Mouse (Mus musculus) heart, postnatal 25 days (tissue): ENCODE measurements at regions not wholly inside any gene's neighbourhood (a gene's known extent, or its start where the extent isn't known, plus 50 kb on each side); places are given as distances from the start of the nearest gene placed in this dataset.

Experiments used
- DNase-seq: peaks from one replicate; pipeline ENCODE4 v3.0.0; 2022; ENCODE audit warnings: low spot score
- intact Hi-C: fragments of 180-260 bp; cut with DNase I; formaldehyde crosslinking; loops from one replicate; pipeline ENCODE4 v1.15.1; 2025

DNA sequence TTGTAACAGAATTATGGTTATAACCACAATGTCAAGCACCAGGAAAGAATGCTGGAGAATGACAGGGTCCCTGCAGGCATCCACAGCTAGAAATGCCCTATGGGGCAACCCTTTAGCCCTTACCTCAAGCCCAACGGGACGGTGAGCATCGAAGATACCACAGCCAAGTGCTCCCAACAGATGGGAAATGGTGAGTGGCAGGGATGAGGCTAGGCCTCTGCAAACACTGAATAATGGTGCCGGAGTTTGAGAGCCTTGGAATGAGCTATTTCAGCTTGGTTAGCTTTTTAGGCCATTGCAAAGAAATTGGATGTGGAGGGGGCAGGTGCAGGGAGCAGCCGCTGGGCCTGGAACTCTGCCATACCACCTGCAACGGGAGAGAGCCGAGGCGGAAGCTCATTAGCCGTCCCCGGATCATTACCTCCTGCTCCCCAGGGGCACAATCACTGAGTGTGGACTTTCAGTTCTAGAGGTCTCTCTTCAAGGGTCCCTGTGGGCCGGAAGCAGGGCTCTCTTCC, 117.9 kb downstream of the Usp31 start:
- no peak for DNase-seq
- intact Hi-C loops: no loop called here

DNA sequence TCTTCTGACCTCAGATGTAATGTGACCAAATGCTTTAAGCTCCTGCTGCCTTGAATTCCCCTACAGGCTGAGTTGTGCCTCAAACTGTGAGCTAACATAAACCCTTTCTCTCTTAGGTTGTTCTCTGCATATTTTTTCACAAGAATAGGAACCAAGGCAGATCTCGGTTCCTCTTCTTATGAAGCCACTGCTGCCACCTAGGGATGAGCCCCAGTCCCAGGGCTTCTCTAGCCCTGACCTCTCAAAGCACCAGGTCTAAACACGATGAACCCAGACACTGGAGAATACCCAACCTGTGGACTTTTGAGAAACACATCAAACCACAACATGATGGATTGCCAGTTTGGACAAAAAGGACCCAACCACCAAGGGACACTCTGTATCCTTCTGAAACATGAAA, 119.3 kb downstream of the Usp31 start:
- intact Hi-C loops: no loop called here
- DNase-seq: no peak

DNA sequence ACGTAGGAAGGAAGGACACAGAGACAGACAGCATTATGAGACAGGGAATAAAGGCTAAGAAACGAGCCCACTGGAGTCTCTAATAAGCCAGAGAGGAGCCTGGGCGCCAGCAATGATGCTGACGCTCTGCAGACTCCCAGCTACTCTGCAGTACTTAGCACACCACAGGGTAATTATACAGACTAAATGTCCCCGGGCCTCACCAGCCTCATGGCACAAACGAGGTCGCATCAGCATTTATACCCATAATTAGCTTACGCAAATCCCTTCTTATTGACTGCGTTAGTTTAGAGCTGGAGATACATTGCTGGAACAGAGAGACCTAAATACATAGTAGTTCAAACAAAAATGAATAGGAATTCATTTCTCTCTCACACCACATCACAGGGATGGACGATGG, 121.3 kb downstream of the Usp31 start:
- intact Hi-C loops: no loop called here
- DNase-seq: no peak

DNA sequence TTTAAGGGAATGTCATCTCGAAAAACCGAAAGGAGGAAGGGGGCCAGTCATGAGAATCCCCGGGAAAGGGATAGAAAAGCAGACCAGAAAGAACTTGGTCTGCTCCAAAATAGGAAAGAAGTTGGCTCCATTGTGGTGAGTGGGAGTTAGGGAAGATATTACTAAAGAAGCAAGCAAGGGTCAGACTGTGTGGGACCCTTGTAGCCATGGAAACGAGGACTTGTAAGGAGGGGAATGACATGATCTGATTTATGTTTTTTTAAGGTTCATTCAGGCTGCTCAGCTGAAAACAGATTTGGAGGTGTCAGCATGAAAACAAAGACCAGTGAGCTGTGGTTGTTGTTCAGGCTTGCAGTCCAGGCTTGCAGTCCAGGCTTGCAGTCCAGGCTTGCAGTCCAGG, 127.6 kb downstream of the Usp31 start:
- DNase-seq: no peak
- intact Hi-C loops: no loop called here

DNA sequence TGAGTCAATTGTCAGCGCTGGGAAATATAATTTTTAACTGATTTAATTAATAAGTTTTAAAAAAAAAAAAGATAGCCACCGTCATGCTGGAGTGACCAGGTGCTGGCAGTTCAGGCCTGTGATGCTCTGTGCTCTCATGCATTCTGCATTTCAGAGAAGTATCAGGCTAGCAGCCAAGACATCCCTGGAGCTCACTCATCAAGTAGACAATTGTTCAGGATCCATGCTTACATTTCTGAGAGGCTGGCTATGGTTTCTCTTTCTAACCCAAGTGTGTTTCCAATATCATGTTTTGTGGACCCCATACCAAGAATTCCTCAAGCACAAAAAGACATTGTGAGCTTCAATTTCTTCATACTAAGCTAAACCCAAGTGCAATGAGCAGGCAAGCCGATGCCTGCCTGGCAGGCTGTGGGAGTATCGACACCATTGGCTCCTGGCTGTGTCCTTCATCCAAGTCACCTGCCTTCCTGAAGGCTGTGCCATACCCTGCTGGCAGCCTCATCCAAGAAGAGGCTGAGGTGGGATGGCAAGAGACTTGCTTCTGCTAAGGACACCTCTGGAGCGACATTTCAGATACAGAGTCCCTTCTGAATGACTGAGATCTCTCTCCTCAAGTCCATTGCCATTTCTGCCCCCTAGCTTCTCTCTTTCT, 134.2 kb downstream of the Usp31 start:
- no peak for DNase-seq
- intact Hi-C loops: no loop called here

DNA sequence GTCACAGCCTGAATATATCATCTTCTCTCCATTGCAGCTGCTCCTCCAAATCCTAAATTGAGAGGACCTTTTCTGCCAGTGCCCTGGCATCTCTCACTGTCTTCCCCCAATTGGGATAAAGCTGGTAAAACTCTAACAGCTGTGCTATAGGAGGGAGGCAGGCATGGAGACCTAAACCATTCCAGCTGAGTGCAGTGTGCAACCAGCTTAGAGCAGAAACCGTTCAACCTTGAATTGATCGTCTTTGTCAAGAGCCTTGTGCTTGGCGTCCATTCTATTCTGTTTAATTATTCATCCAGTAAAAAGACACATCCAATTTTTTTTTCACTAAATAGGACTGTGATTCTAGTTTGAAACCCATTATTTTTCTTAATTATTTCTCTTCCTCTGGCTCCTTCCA, 135.3 kb downstream of the Usp31 start:
- DNase-seq: no peak
- intact Hi-C loops: no loop called here

DNA sequence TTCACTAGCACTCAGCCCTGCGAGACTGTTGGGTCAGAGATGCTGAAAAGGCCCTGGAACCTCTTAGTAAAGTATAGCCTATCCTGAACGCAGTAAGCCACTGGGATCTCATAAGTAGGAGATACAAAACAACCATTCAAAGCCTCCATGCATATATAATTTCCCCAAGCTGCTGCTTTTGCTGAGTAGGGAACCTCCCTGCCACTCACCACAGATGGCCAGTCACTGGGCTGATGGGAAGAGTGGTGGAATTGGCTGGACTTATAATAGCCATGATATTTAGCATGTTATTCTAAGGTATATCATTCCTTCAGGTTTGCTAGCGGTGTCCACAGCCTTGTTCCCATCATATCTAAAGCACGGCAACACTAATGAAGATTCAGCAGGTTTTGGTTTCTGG, 135.8 kb downstream of the Usp31 start:
- intact Hi-C loops: no loop called here
- DNase-seq: no peak

DNA sequence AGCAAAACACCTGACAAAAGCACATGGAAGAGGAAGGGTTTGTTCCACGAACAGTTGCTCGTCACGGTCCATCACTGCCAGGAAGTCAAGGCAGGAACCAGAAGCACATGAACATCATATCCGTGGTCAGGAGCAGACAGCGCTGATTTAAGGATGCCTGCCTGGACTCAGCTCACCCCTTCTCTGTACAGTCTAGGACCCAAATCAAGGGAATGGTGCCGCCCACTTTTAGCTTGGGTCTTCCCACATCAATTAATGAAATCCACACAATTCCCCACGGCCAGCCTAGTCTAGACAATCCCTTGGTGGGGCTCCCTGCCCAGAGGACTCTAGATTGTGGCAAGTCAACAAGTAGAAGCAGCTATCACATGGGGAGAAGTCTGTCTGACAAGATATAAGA, 137.8 kb downstream of the Usp31 start:
- intact Hi-C loops: no loop called here
- DNase-seq: no peak

DNA sequence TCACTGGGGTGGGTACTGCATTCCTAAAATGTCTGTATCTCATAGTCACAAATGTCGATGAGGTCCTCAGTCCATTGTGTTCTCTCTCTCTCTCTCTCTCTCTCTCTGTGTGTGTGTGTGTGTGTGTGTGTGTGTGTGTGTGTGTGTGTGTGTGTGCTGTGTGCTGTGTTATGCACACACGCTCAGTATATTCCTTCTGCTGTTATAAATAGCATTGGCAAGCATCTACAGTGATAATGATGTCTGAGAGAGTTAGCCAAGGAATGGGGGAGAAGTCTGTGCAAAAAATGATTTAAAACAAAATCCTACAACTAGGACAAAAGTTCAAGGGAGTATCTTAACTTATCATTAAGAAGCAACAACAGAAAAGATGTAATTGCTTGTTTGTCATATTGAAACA, 139.0 kb downstream of the Usp31 start:
- DNase-seq: no peak

DNA sequence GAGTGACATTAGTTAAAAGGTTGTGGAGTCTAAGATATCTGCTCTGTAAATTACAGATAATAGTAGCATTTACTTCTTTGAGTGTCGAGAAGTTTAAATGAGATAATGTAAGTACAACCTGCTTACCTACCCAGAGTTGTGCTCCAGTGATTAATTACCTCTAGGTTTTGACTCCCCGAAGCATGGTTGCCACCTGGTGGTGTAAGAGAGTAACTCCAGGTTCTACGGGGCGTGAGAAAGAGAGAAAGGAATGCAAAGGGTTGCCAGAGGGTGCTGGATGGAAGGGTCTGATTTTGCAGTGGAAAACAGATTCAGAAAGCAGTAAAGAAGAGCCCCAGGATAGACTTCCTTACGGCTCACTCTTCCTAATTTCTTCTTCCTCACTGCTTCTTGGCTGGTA, 143.5 kb downstream of the Usp31 start:
- intact Hi-C loops: loop anchor here (2.0 to 5.0 kb wide), 2 partner anchors 306 to 403 kb away; no protein-coding TSS in a partner anchor
- no peak for DNase-seq

More for the DNA sequence above, 139.0 kb downstream of the Usp31 start:
- intact Hi-C loops: no loop called here

DNA sequence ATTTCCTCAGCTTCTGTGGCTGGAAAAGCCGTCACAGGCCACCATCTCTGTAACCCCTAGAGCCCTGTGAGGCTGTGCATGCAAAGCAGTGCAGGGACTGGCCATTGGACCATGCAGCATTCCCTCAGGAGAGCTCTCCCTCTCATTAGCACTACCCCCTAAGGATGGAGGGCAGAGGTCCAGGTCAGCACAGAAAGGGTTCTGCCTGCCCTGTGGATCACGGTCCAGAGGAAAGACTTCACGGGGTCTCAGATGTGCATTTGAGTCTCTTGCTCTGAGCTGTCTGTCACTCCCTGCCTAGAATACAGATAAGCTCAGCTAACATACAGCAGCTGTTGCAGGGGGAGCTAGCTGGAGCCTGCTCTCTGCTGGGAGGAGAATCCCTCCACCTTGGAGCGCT, 151.6 kb downstream of the Usp31 start:
- DNase-seq: no peak
- intact Hi-C loops: no loop called here
